18 mouse cellular contexts compared by ENCODE assay signal in the genomic region with DNA sequence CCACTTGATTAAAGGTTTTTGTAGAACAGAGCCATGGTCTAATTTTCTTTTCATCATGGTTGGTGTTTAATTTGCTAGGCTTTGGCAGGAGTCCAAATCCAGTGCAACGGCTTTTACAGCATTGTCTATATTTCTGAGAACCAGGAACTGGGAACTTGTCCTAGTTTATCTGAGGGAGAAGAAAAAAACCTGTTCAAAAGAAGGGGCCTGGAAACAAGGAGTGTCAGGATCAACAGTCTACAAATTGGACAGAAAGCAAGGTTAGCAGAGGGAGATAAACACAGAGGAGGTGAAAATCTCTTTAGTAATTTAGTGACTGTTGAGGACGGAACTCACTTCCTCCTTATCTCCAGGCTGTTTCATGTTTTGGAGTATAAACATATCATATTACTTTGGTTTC.
A peak's percentile ranks its signal among the peaks of the same experiment; 100 is the strongest.
DNase-seq lines count a peak whose midpoint lies in the region; ATAC-seq lines count a peak whose summit lies in the region.
"Had no signal": no experiment of that assay in that cellular context is flagged by ENCODE, and none has a peak within 500 bp of the region (broad histone marks: within the 10 kb centered on the region; RNA-seq: fewer than 3 reads in every experiment).

No protein-coding gene starts in this region.

- H3K4me1 ChIP-seq in forebrain, embryonic 13.5 days = no peaks in the 10 kb centered on the region
- H3K4me1 ChIP-seq: hindbrain, embryonic 12.5 days; lung, embryonic 15.5 days had no signal

- peak; percentile 2 for DNase-seq in kidney, postnatal 14 days
- DNase-seq in kidney, postnatal 10 days = no peak
- DNase-seq in right cerebral cortex, adult 2 months (ENCODE audit: low spot score in 2 of 2) = peak; percentile 8 to 13
- DNase-seq in right cerebral cortex, postnatal 36 days (ENCODE audit: low spot score in 2 of 2) = no peak
- DNase-seq in thymus, adult 18-20 months = no peak
- no peak for DNase-seq in ovary, postnatal 14 days (ENCODE audit: low spot score)
- DNase-seq: adrenal gland, adult 8-10 months; cerebellum, adult 11 months; embryo, embryonic 11 days; gastrocnemius, postnatal 14 days; kidney, adult 11 months; thymus, postnatal 36 days had no signal

- H3K9ac ChIP-seq in forebrain, embryonic 13.5 days = no peak overlapping the region
- H3K9ac ChIP-seq: heart, embryonic 13.5 days; hindbrain, embryonic 12.5 days; lung, embryonic 15.5 days had no signal

- H3K4me2 ChIP-seq in forebrain, embryonic 13.5 days = no peak overlapping the region
- H3K4me2 ChIP-seq: heart, embryonic 13.5 days; hindbrain, embryonic 12.5 days; lung, embryonic 15.5 days; midbrain, embryonic 11.5 days had no signal

- H3K27me3 ChIP-seq in forebrain, embryonic 13.5 days = peaks cover 4% of the 10 kb centered on the region
- H3K27me3 ChIP-seq: CH12.LX; heart, embryonic 13.5 days; hindbrain, embryonic 12.5 days; lung, embryonic 15.5 days had no signal

- no peaks in the 10 kb centered on the region for H3K9me3 ChIP-seq in forebrain, embryonic 13.5 days (replicated peaks)
- H3K9me3 ChIP-seq: heart, embryonic 13.5 days; hindbrain, embryonic 12.5 days; lung, embryonic 15.5 days had no signal

- H3K36me3 ChIP-seq in forebrain, embryonic 13.5 days (ENCODE audit: poor library complexity, severe bottlenecking) = no peaks in the 10 kb centered on the region
- H3K36me3 ChIP-seq: heart, embryonic 13.5 days; hindbrain, embryonic 12.5 days; lung, embryonic 15.5 days had no signal

- ATAC-seq in forebrain, embryonic 13.5 days = peak; percentile 75

- WGBS in forebrain, embryonic 13.5 days = 17% methylated on average over 2 of the region's 2 CpGs

- no peak overlapping the region; the same call in 1 of the 2 replicates for H3K27ac ChIP-seq in forebrain, embryonic 13.5 days
- H3K27ac ChIP-seq: heart, embryonic 13.5 days; hindbrain, embryonic 12.5 days; lung, embryonic 15.5 days had no signal

- H3K4me3 ChIP-seq in forebrain, embryonic 13.5 days = no peak overlapping the region
- H3K4me3 ChIP-seq: heart, embryonic 13.5 days; hindbrain, embryonic 12.5 days; lung, embryonic 15.5 days had no signal

Comparison
In these comparisons a context has a peak if more than half of its experiments do, and no peak if none do; other contexts are left out.
1. DNase-seq: peak in kidney, postnatal 14 days (single experiment) and right cerebral cortex, adult 2 months (2 of 2); none in kidney, postnatal 10 days (single experiment), right cerebral cortex, postnatal 36 days (0 of 2), thymus, adult 18-20 months (0 of 2) and ovary, postnatal 14 days (single experiment).